Mouse (Mus musculus) midbrain, embryonic 11.5 days (tissue): ENCODE results near the gene Hmgb1. TPM values are rescaled to one million over a fixed set of nuclear protein-coding genes. Genes with fewer than 3 reads are reported as not detected.

ENCODE experiments used
- ATAC-seq: fragments of 200-750 bp; cut with Nextera tagmentation; 2 replicates; pipeline ENCODE4 v1.8.0; 2017; ENCODE audit warnings: moderate TSS enrichment, moderate library complexity; ENCODE audit not compliant: low FRiP score
- DNase-seq: peaks from one replicate; pipeline ENCODE4 v3.0.0; 2015; ENCODE audit warnings: low spot score; ENCODE audit errors: missing footprints
- H3K27ac ChIP-seq: fragments of 300-500 bp; sonication (generic); 2 replicates; pipeline ENCODE4 v1.5.1; 2014; ENCODE audit warnings: low read depth, low read length
- H3K27me3 ChIP-seq: fragments of 300-500 bp; sonication (generic); 2 replicates; pipeline ENCODE4 v1.6.1; 2014; ENCODE audit warnings: mild to moderate bottlenecking, low read length, moderate library complexity, mixed read lengths; ENCODE audit not compliant: control insufficient read depth, insufficient read depth
- H3K36me3 ChIP-seq: fragments of 300-500 bp; sonication (generic); 2 replicates; pipeline ENCODE4 v1.6.1; 2014; ENCODE audit warnings: mild to moderate bottlenecking, low read length, moderate library complexity, mixed read lengths; ENCODE audit not compliant: control insufficient read depth, insufficient read depth
- H3K4me1 ChIP-seq: fragments of 300-500 bp; sonication (generic); 2 replicates; pipeline ENCODE4 v1.6.1; 2014; ENCODE audit warnings: low read length; ENCODE audit not compliant: control insufficient read depth, insufficient read depth
- H3K4me2 ChIP-seq: fragments of 300-500 bp; sonication (generic); 2 replicates; pipeline ENCODE4 v1.6.1; 2014; ENCODE audit warnings: mild to moderate bottlenecking, moderate library complexity
- H3K4me3 ChIP-seq: fragments of 300-500 bp; sonication (generic); 2 replicates; pipeline ENCODE4 v1.5.1; 2014; ENCODE audit warnings: low read depth, low read length
- H3K9ac ChIP-seq: fragments of 300-500 bp; sonication (generic); 2 replicates; pipeline ENCODE4 v1.6.1; 2014; ENCODE audit warnings: low read length
- H3K9me3 ChIP-seq: fragments of 300-500 bp; sonication (generic); 2 replicates; pipeline ENCODE4 v1.6.1; 2016; ENCODE audit warnings: low read length; ENCODE audit not compliant: control insufficient read depth
- WGBS: fragments of 180-500 bp; shearing (Covaris S2); extraction: QIAGEN DNeasy Blood & Tissue Kit; methylation state at CpG from one replicate; pipeline ENCODE4 v1.1.7; 2014; 5-methylcytosine and 5-hydroxymethylcytosine counted together
- polyA plus RNA-seq: library from polyadenylated mRNA; unstranded; fragments of >200 nt; fragmentation: Nextera tagmentation; extraction: Ambion mirVana; gene quantifications from 2 replicates; pipeline ENCODE4 v1.2.1, GENCODE M21; 2014

The Hmgb1 gene
- polyA plus RNA-seq, 1 experiment from 2014 or later, result 1,979 TPM

DNA sequence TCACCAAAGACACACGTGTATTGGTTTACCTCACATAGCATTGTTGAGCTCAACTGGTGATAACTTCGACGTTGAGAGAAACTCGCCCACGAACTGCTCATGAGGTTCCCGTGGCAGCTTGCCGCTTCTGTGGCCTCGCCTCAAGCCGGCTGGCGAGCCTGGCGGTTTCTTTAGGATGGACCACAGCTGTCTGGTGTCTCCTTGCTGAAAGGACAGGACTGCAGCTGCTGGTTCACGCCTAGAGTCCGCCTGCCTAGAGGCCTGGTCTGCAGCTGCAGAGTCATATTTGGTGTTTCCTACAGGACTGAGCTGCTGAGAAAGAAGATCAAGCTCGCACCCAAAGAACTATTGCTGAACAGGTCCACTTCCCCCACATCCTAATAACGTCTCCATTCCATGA lies 55.8 kb downstream of the Hmgb1 start:
- DNase-seq (no peak), ATAC-seq (no peak)
- H3K4me2 ChIP-seq, result no peak overlapping the region
- no peak overlapping the region for H3K4me3 ChIP-seq
- no peaks in the 10 kb centered on the region for H3K4me1 ChIP-seq
- WGBS, result 90% methylated on average over 15 of the region's 15 CpGs
- H3K27ac ChIP-seq, result no peak overlapping the region
- H3K9me3 ChIP-seq, result no peaks in the 10 kb centered on the region
- no peaks in the 10 kb centered on the region for H3K27me3 ChIP-seq
- H3K36me3 ChIP-seq, result no peaks in the 10 kb centered on the region
- H3K9ac ChIP-seq, result no peak overlapping the region

DNA sequence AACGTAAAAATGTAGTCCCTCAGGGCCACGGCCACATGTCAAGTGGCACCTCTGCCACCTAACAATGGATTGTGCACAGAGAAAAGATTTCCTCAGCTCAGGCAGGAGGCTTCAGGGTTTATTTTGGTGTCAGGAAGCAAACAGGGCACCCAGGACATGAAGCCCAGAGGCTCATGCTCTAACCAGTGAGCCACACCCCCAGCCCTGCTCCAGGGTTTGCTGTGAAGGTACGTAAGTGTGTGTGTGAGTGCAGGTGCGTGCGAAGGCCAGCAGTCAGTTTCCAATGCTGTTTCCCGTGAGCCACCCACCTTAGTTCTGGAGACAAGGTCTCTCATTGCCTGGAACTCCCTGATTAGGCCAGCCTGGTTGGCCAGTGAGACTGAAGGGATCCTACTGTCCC lies 60.5 kb downstream of the Hmgb1 start:
- Histone ChIP-seq H3K4me1 (no peaks in the 10 kb centered on the region), H3K36me3 (no peaks in the 10 kb centered on the region), H3K27ac (no peak overlapping the region), H3K4me3 (no peak overlapping the region), H3K9ac (no peak overlapping the region), H3K27me3 (no peaks in the 10 kb centered on the region), H3K9me3 (no peaks in the 10 kb centered on the region), H3K4me2 (no peak overlapping the region)
- WGBS, result 88% methylated on average over 6 of the region's 6 CpGs
- no peak for ATAC-seq
- DNase-seq, result no peak

DNA sequence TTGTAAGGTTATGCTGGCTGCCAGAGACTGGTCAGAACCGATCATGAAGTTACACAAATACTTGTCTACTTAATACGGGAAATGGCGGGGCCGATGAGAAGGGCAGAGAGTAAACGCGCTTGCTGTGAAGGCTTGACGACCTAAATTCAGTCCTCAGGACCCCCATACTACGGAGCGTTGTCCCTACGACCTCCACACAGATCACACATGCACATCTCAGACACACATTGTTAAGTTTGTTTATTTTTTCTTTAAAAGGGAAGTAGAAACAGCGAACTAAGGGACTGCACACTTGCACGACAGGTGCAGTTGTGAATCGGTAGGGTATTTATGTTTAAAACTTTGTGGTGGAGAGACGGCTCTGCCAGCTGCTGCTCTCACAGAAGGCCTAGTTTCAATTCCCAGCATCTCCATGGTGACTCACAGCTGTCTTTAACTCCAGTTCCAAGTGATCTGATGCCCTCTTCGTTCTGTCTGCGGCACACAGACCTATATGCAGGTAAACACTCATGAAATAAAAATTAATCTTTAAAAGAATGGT lies 64.9 kb downstream of the Hmgb1 start:
- Histone ChIP-seq H3K27me3 (no peaks in the 10 kb centered on the region), H3K9ac (no peak overlapping the region), H3K9me3 (no peaks in the 10 kb centered on the region), H3K4me2 (no peak overlapping the region), H3K27ac (no peak overlapping the region), H3K36me3 (no peaks in the 10 kb centered on the region), H3K4me1 (peaks cover 3% of the 10 kb centered on the region), H3K4me3 (no peak overlapping the region)
- DNase-seq, result no peak
- 91% methylated on average over 16 of the region's 16 CpGs for WGBS
- no peak for ATAC-seq

DNA sequence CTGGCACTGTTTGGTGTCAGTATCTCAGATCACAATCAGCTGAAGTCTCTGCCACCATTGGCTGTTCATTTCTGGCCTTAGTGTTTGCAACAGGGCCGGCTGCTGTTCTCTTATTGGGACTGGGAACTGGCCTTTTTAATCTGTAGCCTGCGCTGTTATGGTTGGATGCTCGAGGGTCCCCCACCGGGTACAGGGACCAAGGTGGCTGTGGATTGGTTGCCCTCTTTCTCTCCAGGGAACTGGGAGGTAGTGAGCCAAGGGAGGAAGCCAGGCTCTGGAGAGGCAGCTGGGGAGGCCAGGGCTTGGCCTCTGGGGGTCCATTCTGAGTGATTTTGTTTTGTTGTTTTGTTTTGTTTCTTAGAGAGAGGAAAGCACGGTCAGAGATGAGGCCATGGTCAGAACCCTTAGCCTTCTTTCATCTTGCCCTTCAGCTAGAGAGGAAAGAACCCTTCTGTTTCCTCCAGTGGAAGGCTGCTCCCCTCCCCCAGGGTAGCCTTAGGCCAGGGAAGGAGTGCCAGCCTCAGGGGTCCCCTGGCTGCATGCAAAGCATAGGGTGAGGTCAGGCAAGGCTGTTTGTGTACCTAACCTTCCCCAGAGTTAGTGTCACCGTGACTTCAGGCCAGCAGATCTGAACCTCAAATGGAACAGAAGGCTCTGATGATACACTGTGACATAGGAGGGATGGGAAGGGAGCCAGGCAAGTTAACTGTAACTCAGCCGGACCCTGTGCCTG lies 66.3 kb downstream of the Hmgb1 start:
- Histone ChIP-seq H3K4me2 (no peak overlapping the region), H3K4me1 (peaks cover 3% of the 10 kb centered on the region), H3K4me3 (no peak overlapping the region), H3K27ac (no peak overlapping the region), H3K36me3 (no peaks in the 10 kb centered on the region), H3K27me3 (no peaks in the 10 kb centered on the region), H3K9ac (no peak overlapping the region), H3K9me3 (no peaks in the 10 kb centered on the region)
- DNase-seq, result no peak
- 0 out of 2 replicates have a peak, but pooled peaks have one; percentile 38 for ATAC-seq
- whole genome bisulfite sequencing, result 34% methylated on average over 7 of the region's 7 CpGs

DNA sequence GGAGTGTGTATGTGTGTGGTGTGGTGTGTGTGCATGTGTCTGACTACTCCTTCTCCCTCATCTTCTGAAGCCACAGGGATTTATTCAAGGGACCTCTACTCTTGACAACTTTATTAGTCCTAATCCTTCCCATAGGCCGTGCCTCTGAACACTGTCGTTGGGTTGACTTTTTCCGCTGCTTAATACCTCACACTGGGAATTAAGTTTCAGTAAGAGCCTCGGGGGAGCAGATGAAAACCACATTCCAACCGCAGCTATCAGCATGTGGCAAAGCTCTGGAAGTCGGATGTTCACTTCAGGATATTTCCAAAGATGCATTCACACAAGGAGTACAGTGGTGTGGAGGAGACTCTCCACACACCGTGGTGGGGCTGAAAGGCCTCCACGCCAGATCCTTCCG lies 69.7 kb downstream of the Hmgb1 start:
- no peak for ATAC-seq

DNA sequence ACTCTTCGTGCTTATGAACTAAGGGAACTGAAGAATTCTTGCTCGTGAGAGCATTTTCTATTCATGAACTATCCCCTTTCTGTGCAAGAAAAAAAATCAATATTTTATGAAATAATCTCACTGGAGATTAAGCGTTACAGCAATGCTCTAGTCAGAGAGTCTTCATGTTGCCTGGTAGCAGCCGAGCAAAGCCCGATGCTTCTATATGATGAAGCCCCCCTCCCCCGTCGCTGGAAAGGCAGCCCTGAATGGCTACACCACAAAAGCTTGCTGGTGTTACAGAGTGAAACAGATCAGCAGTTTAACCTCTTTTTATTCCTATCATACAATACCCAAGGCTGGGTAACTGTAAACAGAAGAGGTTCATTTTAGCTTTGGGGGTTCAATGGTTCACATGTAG lies 70.3 kb downstream of the Hmgb1 start:
- no peak for DNase-seq
- WGBS, result 74% methylated on average over 7 of the region's 7 CpGs
- ATAC-seq, result no peak
- no peak overlapping the region for H3K4me2 ChIP-seq
- no peak overlapping the region for H3K4me3 ChIP-seq
- H3K36me3 ChIP-seq, result no peaks in the 10 kb centered on the region
- no peaks in the 10 kb centered on the region for H3K9me3 ChIP-seq
- no peak overlapping the region for H3K27ac ChIP-seq
- H3K9ac ChIP-seq, result no peak overlapping the region
- peaks cover 3% of the 10 kb centered on the region for H3K4me1 ChIP-seq
- no peaks in the 10 kb centered on the region for H3K27me3 ChIP-seq

More for the DNA sequence above, 69.7 kb downstream of the Hmgb1 start:
- 52% methylated on average over 9 of the region's 9 CpGs for WGBS
- Histone ChIP-seq H3K27ac (no peak overlapping the region), H3K4me3 (no peak overlapping the region), H3K36me3 (no peaks in the 10 kb centered on the region), H3K9ac (no peak overlapping the region), H3K4me2 (no peak overlapping the region), H3K27me3 (no peaks in the 10 kb centered on the region), H3K9me3 (no peaks in the 10 kb centered on the region), H3K4me1 (peaks cover 3% of the 10 kb centered on the region)
- no peak for DNase-seq

DNA sequence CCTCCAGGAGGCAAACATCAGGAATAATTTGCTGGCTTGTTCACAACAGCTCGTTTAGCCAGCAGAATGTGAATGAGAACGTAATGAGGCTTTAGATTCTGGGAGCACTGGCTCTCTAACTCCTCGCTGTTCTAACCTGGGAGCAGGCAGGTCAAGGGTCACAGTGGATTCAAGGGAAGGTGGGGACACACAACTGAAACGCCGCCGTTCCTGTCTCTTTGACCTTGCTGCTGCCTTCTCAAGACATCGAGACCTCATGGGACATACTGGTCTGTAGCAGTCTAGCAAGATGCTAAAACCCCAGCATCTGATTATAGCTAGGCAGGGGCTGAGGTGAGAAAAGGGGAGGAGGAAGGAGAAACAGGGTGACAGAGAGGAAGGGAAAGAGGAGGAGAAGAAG lies 70.8 kb downstream of the Hmgb1 start:
- WGBS, result 81% methylated on average over 7 of the region's 7 CpGs
- no peak overlapping the region for H3K27ac ChIP-seq
- H3K9me3 ChIP-seq, result no peaks in the 10 kb centered on the region
- DNase-seq (no peak), ATAC-seq (no peak)
- no peaks in the 10 kb centered on the region for H3K27me3 ChIP-seq
- no peak overlapping the region for H3K4me3 ChIP-seq
- no peaks in the 10 kb centered on the region for H3K36me3 ChIP-seq
- H3K4me1 ChIP-seq, result peaks cover 3% of the 10 kb centered on the region
- H3K9ac ChIP-seq, result no peak overlapping the region
- no peak overlapping the region for H3K4me2 ChIP-seq

DNA sequence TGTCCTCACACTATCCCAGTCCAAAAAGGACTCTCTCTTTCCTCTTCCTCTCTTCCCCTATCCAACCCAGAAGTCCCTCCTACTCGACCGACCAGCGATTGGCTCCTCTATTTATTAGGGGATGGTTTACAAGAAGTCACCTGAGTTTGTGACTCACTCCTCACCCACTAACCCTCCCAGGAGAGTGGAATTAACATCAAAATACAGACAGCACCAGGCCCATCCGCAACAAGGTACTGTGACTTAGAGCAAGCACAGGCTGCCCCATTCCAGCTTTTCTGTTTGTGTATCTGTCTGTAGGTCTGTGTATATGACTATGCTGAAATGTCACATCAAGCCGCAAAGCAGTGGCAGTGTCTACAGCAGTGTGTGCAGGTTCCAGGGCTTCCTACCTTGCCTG lies 71.7 kb downstream of the Hmgb1 start:
- ATAC-seq (no peak), DNase-seq (no peak)
- WGBS, result 83% methylated on average over 5 of the region's 5 CpGs
- Histone ChIP-seq H3K27me3 (no peaks in the 10 kb centered on the region), H3K27ac (no peak overlapping the region), H3K4me2 (no peak overlapping the region), H3K36me3 (no peaks in the 10 kb centered on the region), H3K4me1 (no peaks in the 10 kb centered on the region; the same call in 1 of the 2 replicates), H3K9ac (no peak overlapping the region), H3K9me3 (no peaks in the 10 kb centered on the region), H3K4me3 (no peak overlapping the region)

DNA sequence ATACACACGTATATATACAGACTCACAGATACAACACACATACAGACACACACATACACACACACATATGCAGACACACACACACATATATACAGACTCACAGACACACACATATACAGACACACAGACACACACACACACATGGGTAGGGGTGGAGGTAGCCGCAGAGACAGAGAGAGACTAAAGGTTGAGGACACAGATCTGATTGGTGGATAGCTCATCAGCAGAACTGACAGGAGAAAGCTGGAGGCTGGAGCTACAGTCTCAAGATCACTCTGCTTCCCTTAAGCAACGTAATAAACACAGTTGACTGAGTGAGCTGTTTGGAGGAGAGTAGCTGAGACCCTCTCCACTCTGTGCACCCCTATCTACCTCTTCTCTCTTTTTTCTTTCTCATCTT lies 75.1 kb downstream of the Hmgb1 start:
- Histone ChIP-seq H3K9ac (no peak overlapping the region), H3K4me3 (no peak overlapping the region), H3K9me3 (no peaks in the 10 kb centered on the region), H3K4me2 (no peak overlapping the region), H3K4me1 (no peaks in the 10 kb centered on the region; the same call in 1 of the 2 replicates), H3K27ac (no peak overlapping the region), H3K36me3 (no peaks in the 10 kb centered on the region), H3K27me3 (no peaks in the 10 kb centered on the region)
- WGBS, result 91% methylated on average over 3 of the region's 3 CpGs
- ATAC-seq, result no peak
- no peak for DNase-seq
